Mouse (Mus musculus) cortical plate, adult 2 months (tissue): ENCODE measurements around the gene Myl12a.

ENCODE experiments used
- CTCF ChIP-seq: fragments of 200-500 bp; IDR thresholded peaks from 2 replicates; pipeline ENCODE4 v1.5.1; 2011; ENCODE audit warnings: mild to moderate bottlenecking, control low read depth, low read length; ENCODE audit not compliant: insufficient read depth; ENCODE audit errors: extremely low read depth
- POLR2A ChIP-seq: fragments of 200-500 bp; IDR thresholded peaks from 2 replicates; pipeline ENCODE4 v1.6.1; 2011; ENCODE audit warnings: mild to moderate bottlenecking, low read length, control low read depth; ENCODE audit not compliant: insufficient read depth; ENCODE audit errors: extremely low read depth

GRCm38 (mm10) chr17:71018616-71019308 is 16.1 kb upstream of the Myl12a start:
- TF ChIP-seq POLR2A: no peak
- no peak for TF ChIP-seq CTCF
